Mouse (Mus musculus) gastrocnemius, postnatal 10 days (tissue): ENCODE data around the gene Cldn34b1. TPM values are rescaled to one million over a fixed set of nuclear protein-coding genes. Genes with fewer than 3 reads are reported as not detected.
"Not testable (repeated sequence)": the region's sequence is repeated elsewhere in the genome, so short reads cannot be mapped to it uniquely, and the experiment has no call there.

Experiments used
- DNase-seq: peaks from one replicate; pipeline ENCODE4 v3.0.0; 2021; ENCODE audit warnings: mixed read lengths
- long read RNA-seq, 2 experiments: library from polyadenylated mRNA; stranded (forward); transcript quantifications; one replicate each; pipeline ENCODE4 v2.0.0; 2021
- total RNA-seq, 2 experiments: library from RNA; stranded (reverse); gene quantifications; 2 replicates each; pipeline ENCODE4 v1.2.3; 2021

The Cldn34b1 gene
- not detected for total RNA-seq
- long read RNA-seq, experiment 1: 0 reads
- long read RNA-seq, experiment 2: 0 reads

DNA sequence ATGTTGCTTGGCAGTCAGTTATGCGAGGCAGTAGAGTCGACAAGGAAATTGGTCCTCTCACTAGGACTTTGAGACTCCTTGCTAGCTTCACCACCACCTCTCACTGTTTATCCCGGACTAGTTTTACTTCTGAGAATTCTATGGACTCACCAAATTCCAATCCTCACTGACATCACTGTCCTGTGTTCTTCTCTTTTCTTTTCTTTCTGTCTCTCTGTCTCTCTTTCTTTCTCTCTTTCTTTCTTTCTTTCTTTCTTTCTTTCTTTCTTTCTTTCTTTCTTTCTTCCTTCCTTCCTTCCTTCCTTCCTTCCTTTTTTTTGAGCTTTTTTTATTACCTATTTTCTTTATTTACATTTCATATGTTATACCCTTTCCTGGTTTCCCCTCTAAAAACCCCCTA lies at the start of gene Cldn34b1:
Gene Cldn34b1 (minus strand): TSS at position 101 of the 400 bp plus-strand sequence.
- not testable (repeated sequence) for DNase-seq

- DNase-seq: not testable (repeated sequence)
These were observed 45.8 kb upstream of the Cldn34b1 start, which contains the start of gene Magea6 for GRCm38 (mm10) chrX:154935887-154936286. Gene Magea6, minus strand, starts transcription at chrX:154935987.

Other genes with a start within 250 kb of the Cldn34b1 start
- gene Magea6, start 45.7 kb upstream of the Cldn34b1 start, total RNA-seq: not detected
- gene Magea3, start 59.2 kb upstream of the Cldn34b1 start, total RNA-seq: not detected
- not detected for gene Magea8, start 105.6 kb upstream of the Cldn34b1 start, total RNA-seq
- not detected for gene Magea5, start 172.9 kb upstream of the Cldn34b1 start, total RNA-seq
- not detected for gene Magea1, start 199.5 kb upstream of the Cldn34b1 start, total RNA-seq
- gene Magea2, start 203.4 kb upstream of the Cldn34b1 start, total RNA-seq: not detected
- gene Cldn34b2, start 238.1 kb upstream of the Cldn34b1 start, total RNA-seq: not detected